Mouse (Mus musculus) layer of hippocampus, postnatal 14 days (tissue): ENCODE results near the gene Rcor2. TPM values are rescaled to one million over a fixed set of nuclear protein-coding genes. Genes with fewer than 3 reads are reported as not detected.

Source experiments
- DNase-seq, 2 experiments: peaks; one replicate each; pipeline ENCODE4 v3.0.0; 2021 to 2022; ENCODE audit warnings: low spot score in 2 of 2, mixed read lengths in 1 of 2
- total RNA-seq, 2 experiments: library from RNA; stranded (reverse); gene quantifications; 2 replicates each; pipeline ENCODE4 v1.2.3; 2021

Gene Rcor2
- total RNA-seq, 2 experiments from 2014 or later = 20.2 to 23.2 TPM

- peak; percentile 58 for DNase-seq
These were observed 2.9 kb upstream of the Rcor2 start for GRCm38 (mm10) chr19:7264088-7264765.

GRCm38 (mm10) chr19:7264766-7265331, 2.3 kb upstream of the Rcor2 start:
- peak in 1 of 2 experiments; percentile 44 for DNase-seq

GRCm38 (mm10) chr19:7265478-7266191, 1.5 kb upstream of the Rcor2 start:
- DNase-seq = no peak

- no peak for DNase-seq
These were observed 699 bp upstream of the Rcor2 start for GRCm38 (mm10) chr19:7266421-7266831.

- DNase-seq = peak; percentile 71 to 77
These were observed 926 bp downstream of the Rcor2 start for GRCm38 (mm10) chr19:7267781-7268721.

GRCm38 (mm10) chr19:7268722-7269090, 1.6 kb downstream of the Rcor2 start:
- DNase-seq = peak; percentile 78 to 80

GRCm38 (mm10) chr19:7269290-7270044, 2.3 kb downstream of the Rcor2 start:
- peak in 1 of 2 experiments; percentile 31 for DNase-seq

GRCm38 (mm10) chr19:7273486-7273885, 6.4 kb downstream of the Rcor2 start:
- no peak for DNase-seq

GRCm38 (mm10) chr19:7274326-7274990, 7.3 kb downstream of the Rcor2 start:
- DNase-seq = peak; percentile 72 to 88

GRCm38 (mm10) chr19:7275131-7275789, 8.1 kb downstream of the Rcor2 start:
- DNase-seq = no peak

- no peak for DNase-seq
These were observed 9.0 kb downstream of the Rcor2 start for GRCm38 (mm10) chr19:7276053-7276659.

GRCm38 (mm10) chr19:7276796-7277195, 9.7 kb downstream of the Rcor2 start:
- DNase-seq = no peak

- DNase-seq = no peak
These were observed 11.2 kb downstream of the Rcor2 start for GRCm38 (mm10) chr19:7278200-7278906.

- DNase-seq = peak in 1 of 2 experiments; percentile 57
These were observed 12.0 kb downstream of the Rcor2 start for GRCm38 (mm10) chr19:7279114-7279513.

- peak in 1 of 2 experiments; percentile 66 for DNase-seq
These were observed 13.6 kb downstream of the Rcor2 start for GRCm38 (mm10) chr19:7280557-7281330.

- DNase-seq = no peak
These were observed 19.6 kb downstream of the Rcor2 start for GRCm38 (mm10) chr19:7286563-7287315.

GRCm38 (mm10) chr19:7288288-7288687, 21.2 kb downstream of the Rcor2 start:
- no peak for DNase-seq
